ENCODE assay signal across 10 mouse cellular contexts in the genomic region with DNA sequence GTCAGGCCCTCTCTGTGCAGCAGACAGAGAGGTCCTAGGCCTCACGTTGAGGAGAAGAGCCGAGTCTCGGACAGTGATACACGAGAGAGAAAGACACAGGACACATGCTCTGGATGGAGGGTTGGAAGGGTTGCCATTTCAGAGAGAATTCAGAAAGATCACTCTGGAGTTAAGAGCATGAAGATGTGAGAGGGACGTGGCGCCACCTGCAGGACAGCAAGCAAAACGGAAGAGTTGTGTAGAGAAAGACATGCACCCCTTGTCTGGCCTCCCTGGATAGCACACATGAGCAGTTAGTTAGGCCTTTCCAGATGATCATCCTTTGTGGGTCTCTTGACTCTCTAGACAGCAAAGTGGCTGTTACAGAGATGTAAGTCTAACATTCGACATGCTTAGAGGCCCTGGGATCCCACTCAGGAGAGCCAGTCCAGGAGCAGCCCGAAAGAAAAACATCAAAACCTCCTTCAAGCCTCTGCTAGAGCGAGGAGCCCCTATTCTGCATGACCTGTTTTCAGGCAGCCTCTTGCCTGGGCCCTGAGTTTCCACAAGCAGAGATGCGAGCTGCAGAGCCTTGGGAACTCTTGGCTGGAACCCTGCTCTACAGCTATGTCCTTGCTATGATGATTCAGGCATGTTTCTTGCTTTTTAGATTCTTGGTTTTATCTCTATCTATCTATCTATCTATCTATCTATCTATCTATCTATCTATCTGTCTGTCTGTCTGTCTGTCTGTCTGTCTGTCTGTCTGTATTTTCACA. TPM values are rescaled to one million over a fixed set of nuclear protein-coding genes. Genes with fewer than 3 reads are reported as not detected.
DNase-seq lines count a peak whose midpoint lies in the region; ATAC-seq and TF ChIP-seq lines count a peak whose summit lies in the region.
"Had no signal": no experiment of that assay in that cellular context is flagged by ENCODE, and none has a peak within 500 bp of the region (broad histone marks: within the 10 kb centered on the region; RNA-seq: fewer than 3 reads in every experiment).

No protein-coding gene starts in this region.

- H3K36me3 ChIP-seq in liver, embryonic 11.5 days (ENCODE audit: control insufficient read depth, insufficient read depth, low read length) = no peaks in the 10 kb centered on the region
- H3K36me3 ChIP-seq: stomach, embryonic 15.5 days had no signal

- H3K4me2 ChIP-seq in liver, embryonic 11.5 days = no peak overlapping the region
- H3K4me2 ChIP-seq: stomach, embryonic 15.5 days had no signal

- H3K4me1 ChIP-seq in liver, embryonic 11.5 days (replicated peaks; ENCODE audit: control insufficient read depth, insufficient read depth, low read length) = no peaks in the 10 kb centered on the region
- H3K4me1 ChIP-seq in lung, adult 2 months (ENCODE audit: control insufficient read depth, insufficient read depth, low read length) = no peaks in the 10 kb centered on the region

- peaks cover 9% of the 10 kb centered on the region for H3K27me3 ChIP-seq in liver, embryonic 11.5 days (replicated peaks; ENCODE audit: control insufficient read depth, insufficient read depth, low read length)
- H3K27me3 ChIP-seq: stomach, embryonic 15.5 days had no signal

- peak; percentile 90 for TF ChIP-seq CTCF in lung, adult 2 months (IDR thresholded peaks at IDR 0.05; ENCODE audit: insufficient read depth, low read length)

- no peak for TF ChIP-seq POLR2A in lung, adult 2 months (IDR thresholded peaks at IDR 0.05; ENCODE audit: borderline replicate concordance, extremely low read depth, low read depth, low read length)

- H3K27ac ChIP-seq in liver, embryonic 11.5 days (ENCODE audit: low read depth, low read length) = no peak overlapping the region
- H3K27ac ChIP-seq: stomach, embryonic 15.5 days had no signal

- no peaks in the 10 kb centered on the region for H3K9me3 ChIP-seq in liver, embryonic 11.5 days (ENCODE audit: control insufficient read depth, low read length)
- H3K9me3 ChIP-seq: stomach, embryonic 15.5 days had no signal

- no peak overlapping the region for H3K4me3 ChIP-seq in liver, embryonic 11.5 days (ENCODE audit: low read depth, low read length)
- H3K4me3 ChIP-seq in lung, adult 2 months (replicated peaks; ENCODE audit: extremely low read depth, low read depth, low read length) = no peak overlapping the region
- H3K4me3 ChIP-seq: stomach, embryonic 15.5 days had no signal

- ATAC-seq in liver, embryonic 11.5 days (replicated peaks; ENCODE audit: low FRiP score) = no peak
- ATAC-seq in common myeloid progenitor, adult 5-6 weeks (replicated peaks; ENCODE audit: low read depth, poor library complexity, severe bottlenecking) = peak; percentile 82
- no peak for ATAC-seq in activated CD4-positive, CD25-positive, alpha-beta regulatory T cell, adult 4 months

- no peak overlapping the region for H3K9ac ChIP-seq in liver, embryonic 11.5 days (ENCODE audit: low read depth, low read length)
- H3K9ac ChIP-seq: stomach, embryonic 15.5 days had no signal

- WGBS in liver, embryonic 11.5 days = 42% methylated on average over 11 of the region's 11 CpGs
- WGBS in lung, adult 2 months = 38% methylated on average over 11 of the region's 11 CpGs

- DNase-seq in liver (peak; percentile 63), R1 (ENCODE audit: low read depth, low spot score) (peak; percentile 84)
- no peak for DNase-seq in liver, embryonic 11.5 days (ENCODE audit: low spot score)
- DNase-seq in heart, postnatal 4 days = peak; percentile 68
- DNase-seq in lung, adult 2 months = peak; percentile 42
- DNase-seq in right cerebral cortex, postnatal 14 days = peak; percentile 86

RNA-seq across cellular contexts. Expression of a gene that starts 18.8 kb away (rescaled TPM):
- polyA plus RNA-seq in liver, embryonic 11.5 days (2014; fragmentation: Nextera tagmentation; extraction: Ambion mirVana) = 12.2 and 14.0 TPM in 2 replicates
- 32.9 and 38.3 TPM in 2 replicates for total RNA-seq in common myeloid progenitor, adult 5-6 weeks (2017)
- total RNA-seq in heart, postnatal 4 days (2021) = 10 to 100 TPM; 23.3 to 24.0 TPM
- polyA plus RNA-seq in lung, adult 2 months (2012; rRNA removed) = 62.9 and 74.4 TPM in 2 replicates
- polyA plus RNA-seq in activated CD4-positive, CD25-positive, alpha-beta regulatory T cell, adult 4 months (2017; shearing (Covaris generic)) = 10 to 100 TPM in 1 of 2 experiments, 1 to 10 TPM in 1; 8.3 to 10.8 TPM

RNA-seq across cellular contexts. Expression of a gene that starts 33.6 kb away (rescaled TPM):
- 8.5 and 9.2 TPM in 2 replicates for polyA plus RNA-seq in liver, embryonic 11.5 days (2014; fragmentation: Nextera tagmentation; extraction: Ambion mirVana)
- 4.8 and 5.2 TPM in 2 replicates for total RNA-seq in common myeloid progenitor, adult 5-6 weeks (2017)
- total RNA-seq in heart, postnatal 4 days (2021) = 1 to 10 TPM; 6.5 to 6.9 TPM
- 3.4 and 4.1 TPM in 2 replicates for polyA plus RNA-seq in lung, adult 2 months (2012; rRNA removed)
- 1 to 10 TPM; 8.0 TPM for polyA plus RNA-seq in activated CD4-positive, CD25-positive, alpha-beta regulatory T cell, adult 4 months (2017; shearing (Covaris generic))

RNA-seq across cellular contexts. Expression of a gene that starts 43.8 kb away (rescaled TPM):
- polyA plus RNA-seq in liver, embryonic 11.5 days (2014; fragmentation: Nextera tagmentation; extraction: Ambion mirVana) = 1.2 and 2.3 TPM in 2 replicates
- 0.64 and 2.5 TPM in 2 replicates for total RNA-seq in common myeloid progenitor, adult 5-6 weeks (2017)
- not detected for total RNA-seq in heart, postnatal 4 days (2021)
- 0.05 TPM in 1 of 2 replicates, not detected in the other for polyA plus RNA-seq in lung, adult 2 months (2012; rRNA removed)
- polyA plus RNA-seq in activated CD4-positive, CD25-positive, alpha-beta regulatory T cell, adult 4 months (2017; shearing (Covaris generic)) = not detected
- polyA plus RNA-seq: heart, embryonic 16.5 days had no signal
